ENCODE assay signal across 23 mouse cellular contexts in genomic region chr6:121521030-121521429, GRCm38 (mm10). TPM values are rescaled to one million over a fixed set of nuclear protein-coding genes. Genes with fewer than 3 reads are reported as not detected.
DNase-seq lines count a peak whose midpoint lies in the region; ATAC-seq and TF ChIP-seq lines count a peak whose summit lies in the region.
"Had no signal": no experiment of that assay in that cellular context is flagged by ENCODE, and none has a peak within 500 bp of the region (broad histone marks: within the 10 kb centered on the region; RNA-seq: fewer than 3 reads in every experiment).

No protein-coding gene starts in this region.

- no peak overlapping the region for H3K9ac ChIP-seq in forebrain, embryonic 11.5 days (ENCODE audit: low read length)
- no peak overlapping the region for H3K9ac ChIP-seq in forebrain, embryonic 12.5 days
- H3K9ac ChIP-seq in hindbrain, postnatal 0 days (replicated peaks; ENCODE audit: low read length) = no peak overlapping the region
- H3K9ac ChIP-seq in hindbrain, embryonic 12.5 days = no peak overlapping the region
- H3K9ac ChIP-seq in lung, embryonic 14.5 days = no peak overlapping the region
- H3K9ac ChIP-seq: heart, embryonic 15.5 days; hindbrain, embryonic 14.5 days had no signal

- no peak overlapping the region for H3K4me3 ChIP-seq in forebrain, embryonic 11.5 days (ENCODE audit: low read depth, low read length)
- no peak overlapping the region for H3K4me3 ChIP-seq in forebrain, embryonic 12.5 days (replicated peaks)
- no peak overlapping the region for H3K4me3 ChIP-seq in hindbrain, postnatal 0 days (ENCODE audit: low read length)
- no peak overlapping the region for H3K4me3 ChIP-seq in hindbrain, embryonic 12.5 days
- no peak overlapping the region for H3K4me3 ChIP-seq in lung, embryonic 14.5 days (ENCODE audit: low read depth, low read length)
- H3K4me3 ChIP-seq: embryonic facial prominence, embryonic 10.5 days; heart, embryonic 15.5 days had no signal

- peak; percentile 59 for TF ChIP-seq CTCF in hindbrain, postnatal 0 days (IDR thresholded peaks at IDR 0.05; ENCODE audit: low read depth)
- TF ChIP-seq CTCF in lung, embryonic 14.5 days (IDR thresholded peaks at IDR 0.05; ENCODE audit: low read depth) = 0 out of 2 replicates have a peak, but pooled peaks have one; percentile 3

- no peaks in the 10 kb centered on the region for H3K36me3 ChIP-seq in forebrain, embryonic 11.5 days (ENCODE audit: control insufficient read depth, insufficient read depth, low read length)
- no peaks in the 10 kb centered on the region for H3K36me3 ChIP-seq in forebrain, embryonic 12.5 days (replicated peaks)
- no peaks in the 10 kb centered on the region for H3K36me3 ChIP-seq in hindbrain, postnatal 0 days (ENCODE audit: insufficient read depth, low read length)
- H3K36me3 ChIP-seq in hindbrain, embryonic 12.5 days = no peaks in the 10 kb centered on the region
- no peaks in the 10 kb centered on the region for H3K36me3 ChIP-seq in lung, embryonic 14.5 days (ENCODE audit: insufficient read depth)
- H3K36me3 ChIP-seq: embryonic facial prominence, embryonic 10.5 days; G1E; heart, embryonic 15.5 days had no signal

- H3K4me1 ChIP-seq in forebrain, embryonic 11.5 days (replicated peaks; ENCODE audit: control insufficient read depth, insufficient read depth, low read length) = no peaks in the 10 kb centered on the region
- 0 out of 2 replicates have a peak, but pooled peaks cover 2% of the 10 kb centered on the region for H3K4me1 ChIP-seq in forebrain, embryonic 12.5 days
- H3K4me1 ChIP-seq in hindbrain, postnatal 0 days (ENCODE audit: insufficient read depth, low read length) = no peaks in the 10 kb centered on the region
- H3K4me1 ChIP-seq in hindbrain, embryonic 12.5 days = peaks cover 10% of the 10 kb centered on the region; the same call in 1 of the 2 replicates
- H3K4me1 ChIP-seq in lung, embryonic 14.5 days (ENCODE audit: insufficient read depth) = no peaks in the 10 kb centered on the region

- no peaks in the 10 kb centered on the region for H3K27me3 ChIP-seq in forebrain, embryonic 11.5 days (ENCODE audit: control insufficient read depth, insufficient read depth, low read length)
- H3K27me3 ChIP-seq in forebrain, embryonic 12.5 days = 0 out of 2 replicates have a peak, but pooled peaks cover 3% of the 10 kb centered on the region
- peaks cover 9% of the 10 kb centered on the region; the same call in 1 of the 2 replicates for H3K27me3 ChIP-seq in hindbrain, postnatal 0 days (ENCODE audit: insufficient read depth, low read length)
- H3K27me3 ChIP-seq in hindbrain, embryonic 12.5 days = 0 out of 2 replicates have a peak, but pooled peaks cover 5% of the 10 kb centered on the region
- H3K27me3 ChIP-seq in lung, embryonic 14.5 days (ENCODE audit: insufficient read depth, low read length) = no peaks in the 10 kb centered on the region
- H3K27me3 ChIP-seq: heart, embryonic 15.5 days had no signal

- peak; percentile 30 for DNase-seq in forebrain, embryonic 11.5 days (ENCODE audit: low spot score)
- peak; percentile 51 for DNase-seq in hindbrain, postnatal 0 days (ENCODE audit: low spot score)
- no peak for DNase-seq in lung, embryonic 14.5 days
- DNase-seq in lung, postnatal 4 days = no peak
- peak; percentile 47 for DNase-seq in brain, adult 2 months (ENCODE audit: low read depth, low spot score)
- no peak for DNase-seq in cerebellum, postnatal 4 days (ENCODE audit: low spot score in 2 of 2)
- DNase-seq: adrenal gland, postnatal 10 days; B cell, adult 2 months; cerebellum, adult 11-12 months; cerebellum, adult 9-10 months; cerebellum, postnatal 25 days; gastrocnemius, postnatal 36 days; heart, postnatal 14 days had no signal

- H3K27ac ChIP-seq in forebrain, embryonic 11.5 days (ENCODE audit: low read depth, low read length) = no peak overlapping the region
- no peak overlapping the region for H3K27ac ChIP-seq in forebrain, embryonic 12.5 days
- no peak overlapping the region for H3K27ac ChIP-seq in hindbrain, postnatal 0 days
- no peak overlapping the region for H3K27ac ChIP-seq in hindbrain, embryonic 12.5 days
- H3K27ac ChIP-seq in lung, embryonic 14.5 days (ENCODE audit: low read depth) = no peak overlapping the region
- H3K27ac ChIP-seq: embryonic facial prominence, embryonic 10.5 days; heart, embryonic 15.5 days; hindbrain, embryonic 14.5 days had no signal

- H3K9me3 ChIP-seq in forebrain, embryonic 11.5 days (ENCODE audit: control insufficient read depth, low read length) = no peaks in the 10 kb centered on the region
- H3K9me3 ChIP-seq in forebrain, embryonic 12.5 days = no peaks in the 10 kb centered on the region
- H3K9me3 ChIP-seq in hindbrain, postnatal 0 days (ENCODE audit: low read length) = no peaks in the 10 kb centered on the region
- no peaks in the 10 kb centered on the region for H3K9me3 ChIP-seq in hindbrain, embryonic 12.5 days (replicated peaks)
- no peaks in the 10 kb centered on the region for H3K9me3 ChIP-seq in lung, embryonic 14.5 days (ENCODE audit: low read depth, low read length)
- H3K9me3 ChIP-seq: embryonic facial prominence, embryonic 10.5 days; heart, embryonic 15.5 days had no signal

- WGBS in forebrain, embryonic 11.5 days = 80% methylated on average over 3 of the region's 3 CpGs
- 79% methylated on average over 3 of the region's 3 CpGs for WGBS in forebrain, embryonic 12.5 days
- 78% methylated on average over 3 of the region's 3 CpGs for WGBS in hindbrain, postnatal 0 days
- WGBS in hindbrain, embryonic 12.5 days = 73% methylated on average over 3 of the region's 3 CpGs
- WGBS in lung, embryonic 14.5 days = 67% methylated on average over 3 of the region's 3 CpGs

- no peak overlapping the region for H3K4me2 ChIP-seq in forebrain, embryonic 11.5 days (ENCODE audit: low read depth, low read length, severe bottlenecking)
- H3K4me2 ChIP-seq in forebrain, embryonic 12.5 days = no peak overlapping the region
- no peak overlapping the region for H3K4me2 ChIP-seq in hindbrain, postnatal 0 days (ENCODE audit: low read depth, low read length)
- no peak overlapping the region for H3K4me2 ChIP-seq in hindbrain, embryonic 12.5 days (replicated peaks)
- H3K4me2 ChIP-seq in lung, embryonic 14.5 days = no peak overlapping the region
- H3K4me2 ChIP-seq: heart, embryonic 11.5 days; heart, embryonic 15.5 days; hindbrain, embryonic 14.5 days had no signal

- ATAC-seq in forebrain, embryonic 11.5 days (replicated peaks; ENCODE audit: low FRiP score) = no peak
- ATAC-seq in forebrain, embryonic 12.5 days (ENCODE audit: low FRiP score) = no peak
- no peak for ATAC-seq in hindbrain, postnatal 0 days
- ATAC-seq in hindbrain, embryonic 12.5 days (ENCODE audit: low FRiP score) = no peak
- no peak for ATAC-seq in lung, embryonic 14.5 days (ENCODE audit: insufficient read depth)
- ATAC-seq: CD4-positive, CD25-positive, alpha-beta regulatory T cell, adult 4 months; forebrain, embryonic 16.5 days had no signal

RNA-seq across cellular contexts. Expression of gene Iqsec3, which starts 47.6 kb away (rescaled TPM):
- 0.90 and 1.1 TPM in 2 replicates for polyA plus RNA-seq in forebrain, embryonic 11.5 days (2014; fragmentation: Nextera tagmentation; extraction: Ambion mirVana)
- 2.4 TPM in 2 replicates for polyA plus RNA-seq in forebrain, embryonic 12.5 days (2016; fragmentation: Nextera tagmentation; extraction: Ambion mirVana)
- total RNA-seq in hindbrain, postnatal 0 days (2014; rRNA removed) = 48.2 and 53.1 TPM in 2 replicates
- polyA plus RNA-seq in hindbrain, postnatal 0 days (2015; fragmentation: Nextera tagmentation; extraction: Ambion mirVana) = 10.6 and 10.7 TPM in 2 replicates
- 6.0 and 6.6 TPM in 2 replicates for polyA plus RNA-seq in hindbrain, embryonic 12.5 days (2016; fragmentation: Nextera tagmentation; extraction: Ambion mirVana)
- polyA plus RNA-seq in lung, embryonic 14.5 days (2014; fragmentation: Nextera tagmentation; extraction: Ambion mirVana) = not detected in 2 replicates
- total RNA-seq: hematopoietic stem cell, adult 5-6 weeks had no signal
- polyA plus RNA-seq: CD4-positive, CD25-positive, alpha-beta regulatory T cell, adult 4 months; G1E; heart, embryonic 15.5 days had no signal

Comparison
In these comparisons a context has a peak if more than half of its experiments do, and no peak if none do; other contexts are left out.
1. DNase-seq: peak in forebrain, embryonic 11.5 days (single experiment), hindbrain, postnatal 0 days (single experiment) and brain, adult 2 months (single experiment); none in lung, embryonic 14.5 days (single experiment), lung, postnatal 4 days (0 of 2) and cerebellum, postnatal 4 days (0 of 2).